ENCODE assay signal across 11 mouse cellular contexts in the genomic region with DNA sequence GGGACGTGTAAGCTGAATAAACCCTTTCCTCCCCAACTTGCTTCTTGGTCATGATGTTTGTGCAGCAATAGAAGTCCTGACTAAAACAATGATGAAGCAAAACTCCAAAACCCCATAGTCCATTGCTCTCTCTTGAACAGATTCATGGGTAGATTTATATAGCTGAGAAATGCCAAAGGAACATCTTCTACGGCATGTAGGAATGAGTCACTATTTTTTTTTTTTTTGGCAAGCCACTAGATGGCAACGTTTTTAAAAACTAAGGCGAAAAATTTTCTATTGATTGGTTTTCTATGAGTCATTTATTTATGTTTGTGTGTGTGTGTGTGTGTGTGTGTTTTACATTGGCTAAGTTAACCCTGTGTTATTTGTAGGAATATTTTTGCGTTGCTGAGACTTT.
"Had no signal": no experiment of that assay in that cellular context is flagged by ENCODE, and none has a peak within 500 bp of the region (broad histone marks: within the 10 kb centered on the region; RNA-seq: fewer than 3 reads in every experiment).

No protein-coding gene starts in this region.

- H3K27me3 ChIP-seq: limb, embryonic 15.5 days; midbrain, embryonic 15.5 days; neural tube, embryonic 13.5 days had no signal

- DNase-seq: kidney, adult 11 months; kidney, postnatal 14 days; lung, adult 2 months; lung, postnatal 10 days; lung, postnatal 4 days; thymus, adult 18-20 months had no signal

- H3K4me1 ChIP-seq: limb, embryonic 15.5 days; midbrain, embryonic 10.5 days; midbrain, embryonic 15.5 days; neural tube, embryonic 13.5 days had no signal

- H3K36me3 ChIP-seq: limb, embryonic 15.5 days; midbrain, embryonic 10.5 days; midbrain, embryonic 15.5 days; neural tube, embryonic 13.5 days had no signal

- H3K4me3 ChIP-seq: limb, embryonic 15.5 days; midbrain, embryonic 10.5 days; midbrain, embryonic 15.5 days; neural tube, embryonic 13.5 days had no signal

- H3K4me2 ChIP-seq: limb, embryonic 15.5 days; midbrain, embryonic 15.5 days; neural tube, embryonic 13.5 days had no signal

- ATAC-seq: midbrain, embryonic 15.5 days had no signal

- H3K9me3 ChIP-seq: limb, embryonic 15.5 days; midbrain, embryonic 10.5 days; midbrain, embryonic 15.5 days; neural tube, embryonic 13.5 days had no signal

- H3K27ac ChIP-seq: limb, embryonic 15.5 days; liver, embryonic 14.5 days; midbrain, embryonic 10.5 days; midbrain, embryonic 15.5 days; neural tube, embryonic 13.5 days had no signal

- H3K9ac ChIP-seq: limb, embryonic 15.5 days; liver, embryonic 14.5 days; midbrain, embryonic 15.5 days; neural tube, embryonic 13.5 days had no signal
